Mouse (Mus musculus): Measurements from ENCODE around the gene Il18.

- TF ChIP-seq CTCF (IDR thresholded peaks at IDR 0.05; ENCODE audit: control insufficient read depth, insufficient read depth, insufficient read length) (no peak), MAX (IDR thresholded peaks at IDR 0.05) (no peak), USF1 (IDR thresholded peaks at IDR 0.05; ENCODE audit: low read depth) (no peak), FOSL1 (IDR thresholded peaks at IDR 0.05; ENCODE audit: insufficient read depth, low read length, poor library complexity, severe bottlenecking) (no peak)
These were observed 25.7 kb downstream of the Il18 start for GRCm38 (mm10) chr9:50580370-50580769.
